Mouse (Mus musculus): ENCODE data around the gene Med13l. TPM values are rescaled to one million over a fixed set of nuclear protein-coding genes. Genes with fewer than 3 reads are reported as not detected.

Med13l gene
- polyA plus RNA-seq, 1 experiment, result 10.7 TPM

- Histone ChIP-seq H3K4me1 (ENCODE audit: control insufficient read depth, insufficient read depth, low read length) (peaks cover 20% of the 10 kb centered on the region; the same call in 1 of the 2 replicates), H3K36me3 (ENCODE audit: control insufficient read depth, insufficient read depth, low read length) (no peaks in the 10 kb centered on the region), H3K27me3 (replicated peaks; ENCODE audit: control insufficient read depth, insufficient read depth, low read length) (no peaks in the 10 kb centered on the region), H3K27ac (ENCODE audit: insufficient read depth, low read depth, low read length) (no peak overlapping the region), H3K4me3 (ENCODE audit: insufficient read depth, low read depth, low read length) (no peak overlapping the region)
- DNase-seq, result no peak
- TF ChIP-seq CTCF (conservative IDR thresholded peaks at IDR 0.05; ENCODE audit: insufficient read depth, insufficient read length, low read depth, low read length), result no peak
- TF ChIP-seq POLR2A (IDR thresholded peaks at IDR 0.05; ENCODE audit: low read depth, low read length), result no peak
- 67% methylated on average over 25 of the region's 25 CpGs for WGBS
These were observed 106.1 kb downstream of the Med13l start for GRCm38 (mm10) chr5:118666437-118667207.

GRCm38 (mm10) chr5:118667863-118668262 lies 107.4 kb downstream of the Med13l start:
- H3K27ac ChIP-seq (ENCODE audit: insufficient read depth, low read depth, low read length), result no peak overlapping the region
- no peaks in the 10 kb centered on the region for H3K27me3 ChIP-seq (replicated peaks; ENCODE audit: control insufficient read depth, insufficient read depth, low read length)
- 37% methylated on average over 7 of the region's 7 CpGs for WGBS
- TF ChIP-seq POLR2A (IDR thresholded peaks at IDR 0.05; ENCODE audit: low read depth, low read length) (no peak), CTCF (conservative IDR thresholded peaks at IDR 0.05; ENCODE audit: insufficient read depth, insufficient read length, low read depth, low read length) (no peak)
- H3K36me3 ChIP-seq (ENCODE audit: control insufficient read depth, insufficient read depth, low read length), result no peaks in the 10 kb centered on the region
- no peak overlapping the region for H3K4me3 ChIP-seq (ENCODE audit: insufficient read depth, low read depth, low read length)
- peak; percentile 73 for DNase-seq
- H3K4me1 ChIP-seq (ENCODE audit: control insufficient read depth, insufficient read depth, low read length), result peaks cover 20% of the 10 kb centered on the region; the same call in 1 of the 2 replicates

- H3K4me3 ChIP-seq (ENCODE audit: insufficient read depth, low read depth, low read length), result no peak overlapping the region
- peak; percentile 60 for DNase-seq
- H3K36me3 ChIP-seq (ENCODE audit: control insufficient read depth, insufficient read depth, low read length), result no peaks in the 10 kb centered on the region
- TF ChIP-seq CTCF (conservative IDR thresholded peaks at IDR 0.05; ENCODE audit: insufficient read depth, insufficient read length, low read depth, low read length) (no peak), POLR2A (IDR thresholded peaks at IDR 0.05; ENCODE audit: low read depth, low read length) (no peak)
- H3K27me3 ChIP-seq (replicated peaks; ENCODE audit: control insufficient read depth, insufficient read depth, low read length), result no peaks in the 10 kb centered on the region
- no peak overlapping the region for H3K27ac ChIP-seq (ENCODE audit: insufficient read depth, low read depth, low read length)
- H3K4me1 ChIP-seq (ENCODE audit: control insufficient read depth, insufficient read depth, low read length), result peaks cover 20% of the 10 kb centered on the region; the same call in 1 of the 2 replicates
- whole genome bisulfite sequencing, result 26% methylated on average over 2 of the region's 2 CpGs
These were observed 108.5 kb downstream of the Med13l start for GRCm38 (mm10) chr5:118668931-118669330.

GRCm38 (mm10) chr5:118672111-118672510 lies 111.6 kb downstream of the Med13l start:
- no peaks in the 10 kb centered on the region for H3K36me3 ChIP-seq (ENCODE audit: control insufficient read depth, insufficient read depth, low read length)
- no peak overlapping the region for H3K4me3 ChIP-seq (ENCODE audit: insufficient read depth, low read depth, low read length)
- peaks cover 17% of the 10 kb centered on the region for H3K4me1 ChIP-seq (ENCODE audit: control insufficient read depth, insufficient read depth, low read length)
- no peaks in the 10 kb centered on the region for H3K27me3 ChIP-seq (replicated peaks; ENCODE audit: control insufficient read depth, insufficient read depth, low read length)
- TF ChIP-seq CTCF (conservative IDR thresholded peaks at IDR 0.05; ENCODE audit: insufficient read depth, insufficient read length, low read depth, low read length), result no peak
- no peak for TF ChIP-seq POLR2A (IDR thresholded peaks at IDR 0.05; ENCODE audit: low read depth, low read length)
- no peak overlapping the region for H3K27ac ChIP-seq (ENCODE audit: insufficient read depth, low read depth, low read length)
- no peak for DNase-seq

DNA sequence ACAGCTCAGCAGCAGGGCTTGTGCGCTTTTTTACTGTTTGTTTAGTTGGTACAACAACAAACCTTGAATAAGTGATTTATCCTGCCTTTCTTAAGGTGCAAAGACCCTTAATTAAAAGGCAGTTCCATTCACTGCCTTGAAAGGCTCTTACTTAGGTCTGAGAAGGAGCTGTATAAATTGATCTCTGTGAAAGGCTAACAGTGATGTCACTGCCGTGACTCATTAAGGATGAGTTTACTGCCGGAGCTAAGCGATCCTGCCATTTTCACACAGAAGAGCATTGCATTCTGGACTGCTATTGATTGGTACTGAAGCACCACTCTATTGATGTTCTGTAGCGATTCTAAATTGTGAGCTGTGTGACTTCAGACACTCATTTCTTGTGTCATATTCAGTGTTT lies 113.4 kb downstream of the Med13l start:
- 67% methylated on average over 5 of the region's 5 CpGs for WGBS
- H3K36me3 ChIP-seq (ENCODE audit: control insufficient read depth, insufficient read depth, low read length), result no peaks in the 10 kb centered on the region

GRCm38 (mm10) chr5:118674321-118674720 lies 113.8 kb downstream of the Med13l start:
- H3K27me3 ChIP-seq (replicated peaks; ENCODE audit: control insufficient read depth, insufficient read depth, low read length), result no peaks in the 10 kb centered on the region
- 54% methylated on average over 3 of the region's 3 CpGs for WGBS
- H3K4me1 ChIP-seq (ENCODE audit: control insufficient read depth, insufficient read depth, low read length), result peaks cover 16% of the 10 kb centered on the region
- DNase-seq, result no peak
- no peak overlapping the region for H3K4me3 ChIP-seq (ENCODE audit: insufficient read depth, low read depth, low read length)
- no peaks in the 10 kb centered on the region for H3K36me3 ChIP-seq (ENCODE audit: control insufficient read depth, insufficient read depth, low read length)
- no peak for TF ChIP-seq CTCF (conservative IDR thresholded peaks at IDR 0.05; ENCODE audit: insufficient read depth, insufficient read length, low read depth, low read length)
- no peak for TF ChIP-seq POLR2A (IDR thresholded peaks at IDR 0.05; ENCODE audit: low read depth, low read length)
- H3K27ac ChIP-seq (ENCODE audit: insufficient read depth, low read depth, low read length), result no peak overlapping the region

More for the DNA sequence above, 113.4 kb downstream of the Med13l start:
- TF ChIP-seq CTCF (conservative IDR thresholded peaks at IDR 0.05; ENCODE audit: insufficient read depth, insufficient read length, low read depth, low read length) (no peak), POLR2A (IDR thresholded peaks at IDR 0.05; ENCODE audit: low read depth, low read length) (no peak)
- H3K27me3 ChIP-seq (replicated peaks; ENCODE audit: control insufficient read depth, insufficient read depth, low read length), result no peaks in the 10 kb centered on the region
- peaks cover 17% of the 10 kb centered on the region for H3K4me1 ChIP-seq (ENCODE audit: control insufficient read depth, insufficient read depth, low read length)
- no peak overlapping the region for H3K27ac ChIP-seq (ENCODE audit: insufficient read depth, low read depth, low read length)
- H3K4me3 ChIP-seq (ENCODE audit: insufficient read depth, low read depth, low read length), result no peak overlapping the region
- no peak for DNase-seq

DNA sequence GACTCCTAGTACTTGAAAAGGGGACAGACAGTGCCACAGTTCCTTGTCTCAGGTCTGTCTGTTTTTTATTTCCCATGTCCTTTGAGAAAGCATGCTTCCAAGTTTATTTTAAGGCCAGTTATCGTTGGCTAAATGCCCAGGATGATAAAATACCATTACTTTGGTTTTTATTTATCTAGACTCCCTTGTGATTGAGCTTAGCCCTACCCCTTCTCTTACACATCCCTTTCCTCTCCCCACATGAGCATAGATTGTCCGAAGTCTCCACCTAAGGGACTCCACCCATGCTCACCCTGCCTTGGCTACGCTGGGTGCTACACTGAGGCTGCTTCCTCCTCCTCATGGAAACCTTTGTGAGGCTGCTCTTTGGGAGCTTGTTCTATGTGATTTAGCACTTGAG lies 115.2 kb downstream of the Med13l start:
- Histone ChIP-seq H3K36me3 (ENCODE audit: control insufficient read depth, insufficient read depth, low read length) (no peaks in the 10 kb centered on the region), H3K27me3 (replicated peaks; ENCODE audit: control insufficient read depth, insufficient read depth, low read length) (no peaks in the 10 kb centered on the region), H3K4me3 (ENCODE audit: insufficient read depth, low read depth, low read length) (no peak overlapping the region), H3K4me1 (ENCODE audit: control insufficient read depth, insufficient read depth, low read length) (peaks cover 22% of the 10 kb centered on the region), H3K27ac (ENCODE audit: insufficient read depth, low read depth, low read length) (no peak overlapping the region)
- whole genome bisulfite sequencing, result 44% methylated on average over 3 of the region's 3 CpGs
- TF ChIP-seq CTCF (conservative IDR thresholded peaks at IDR 0.05; ENCODE audit: insufficient read depth, insufficient read length, low read depth, low read length) (no peak), POLR2A (IDR thresholded peaks at IDR 0.05; ENCODE audit: low read depth, low read length) (no peak)
- DNase-seq, result peak; percentile 60
